Comparison of ENCODE assay signal across 35 mouse cellular contexts in genomic region chr6:96935776-96936175, GRCm38 (mm10).
"Had no signal": no experiment of that assay in that cellular context is flagged by ENCODE, and none has a peak within 500 bp of the region (broad histone marks: within the 10 kb centered on the region; RNA-seq: fewer than 3 reads in every experiment).

No protein-coding gene starts in this region.

- H3K9ac ChIP-seq: heart, embryonic 12.5 days; heart, embryonic 13.5 days; heart, embryonic 15.5 days; hindbrain, embryonic 12.5 days; hindbrain, embryonic 13.5 days; hindbrain, embryonic 14.5 days; hindbrain, embryonic 15.5 days; intestine, embryonic 15.5 days; kidney, embryonic 15.5 days had no signal

- DNase-seq: heart, postnatal 10 days; heart, postnatal 14 days; heart, postnatal 36 days; heart, postnatal 4 days; kidney, adult 11 months; kidney, adult 18-20 months; kidney, adult 2 months; kidney, adult 8-10 months; kidney, adult 9 months; kidney, postnatal 10 days; kidney, postnatal 14 days; kidney, postnatal 25 days; kidney, postnatal 36 days; kidney, postnatal 4 days; layer of hippocampus, adult 9-11 months; layer of hippocampus, postnatal 36 days had no signal

- H3K4me1 ChIP-seq: heart, embryonic 10.5 days; heart, embryonic 12.5 days; heart, embryonic 13.5 days; heart, embryonic 15.5 days; hindbrain, embryonic 10.5 days; hindbrain, embryonic 12.5 days; hindbrain, embryonic 13.5 days; hindbrain, embryonic 15.5 days; intestine, embryonic 15.5 days; kidney, embryonic 15.5 days had no signal

- H3K9me3 ChIP-seq: heart, embryonic 10.5 days; heart, embryonic 13.5 days; heart, embryonic 15.5 days; hindbrain, embryonic 10.5 days; hindbrain, embryonic 12.5 days; hindbrain, embryonic 13.5 days; intestine, embryonic 15.5 days; kidney, embryonic 15.5 days had no signal

- H3K4me2 ChIP-seq: heart, embryonic 11.5 days; heart, embryonic 12.5 days; heart, embryonic 13.5 days; heart, embryonic 15.5 days; hindbrain, embryonic 12.5 days; hindbrain, embryonic 13.5 days; hindbrain, embryonic 14.5 days; hindbrain, embryonic 15.5 days; intestine, embryonic 15.5 days; kidney, embryonic 15.5 days had no signal

- H3K27ac ChIP-seq: heart, embryonic 10.5 days; heart, embryonic 13.5 days; heart, embryonic 15.5 days; hindbrain, embryonic 10.5 days; hindbrain, embryonic 12.5 days; hindbrain, embryonic 13.5 days; hindbrain, embryonic 14.5 days; hindbrain, embryonic 15.5 days; hindbrain, postnatal 0 days; intestine, embryonic 15.5 days; kidney, embryonic 15.5 days; kidney, postnatal 0 days; layer of hippocampus, adult 2 months had no signal

- H3K4me3 ChIP-seq: heart, embryonic 10.5 days; heart, embryonic 12.5 days; heart, embryonic 13.5 days; heart, embryonic 15.5 days; hindbrain, embryonic 10.5 days; hindbrain, embryonic 12.5 days; hindbrain, embryonic 13.5 days; hindbrain, embryonic 15.5 days; intestine, embryonic 15.5 days; kidney, embryonic 15.5 days; layer of hippocampus, adult 2 months had no signal

- ATAC-seq: hindbrain, embryonic 16.5 days; hindbrain, postnatal 0 days; inflammation-experienced regulatory T-cells, adult 6 months; intestine, embryonic 15.5 days; intestine, embryonic 16.5 days; intestine, postnatal 0 days had no signal

- H3K27me3 ChIP-seq: heart, embryonic 12.5 days; heart, embryonic 13.5 days; heart, embryonic 15.5 days; hindbrain, embryonic 12.5 days; hindbrain, embryonic 13.5 days; hindbrain, embryonic 15.5 days; intestine, embryonic 15.5 days; kidney, embryonic 15.5 days had no signal

- H3K36me3 ChIP-seq: heart, embryonic 10.5 days; heart, embryonic 12.5 days; heart, embryonic 13.5 days; heart, embryonic 15.5 days; hindbrain, embryonic 10.5 days; hindbrain, embryonic 12.5 days; hindbrain, embryonic 13.5 days; hindbrain, embryonic 15.5 days; intestine, embryonic 15.5 days; kidney, embryonic 15.5 days had no signal
